Mouse (Mus musculus) cerebellum, adult 2 months (tissue): ENCODE data around the gene Tmem233. TPM values are rescaled to one million over a fixed set of nuclear protein-coding genes. Genes with fewer than 3 reads are reported as not detected.

ENCODE experiments used
- DNase-seq, 2 experiments: peaks; one replicate each; pipeline ENCODE4 v3.0.0; 2021
- H3K27ac ChIP-seq: fragments of 200-500 bp; 2 replicates; pipeline ENCODE4 v1.5.1; 2012; ENCODE audit warnings: low read length, control low read depth, inconsistent platforms; ENCODE audit not compliant: insufficient read depth
- H3K27me3 ChIP-seq: fragments of 200-500 bp; 2 replicates; pipeline ENCODE4 v1.6.1; 2012; ENCODE audit warnings: inconsistent platforms, mild to moderate bottlenecking, low read length, moderate library complexity; ENCODE audit not compliant: control insufficient read depth, insufficient read depth
- H3K4me1 ChIP-seq: fragments of 200-500 bp; 2 replicates; pipeline ENCODE4 v1.6.1; 2011; ENCODE audit warnings: low read length; ENCODE audit not compliant: control insufficient read depth, insufficient read depth
- H3K4me3 ChIP-seq: fragments of 200-500 bp; replicated peaks from 2 replicates; pipeline ENCODE3; 2011; ENCODE audit warnings: mild to moderate bottlenecking, low read depth, low read length, control low read depth; ENCODE audit not compliant: insufficient read depth
- CTCF ChIP-seq: fragments of 200-500 bp; IDR thresholded peaks from 2 replicates; pipeline ENCODE4 v1.5.1; 2011; ENCODE audit warnings: low read depth, mild to moderate bottlenecking, control low read depth, low read length, moderate library complexity, borderline replicate concordance; ENCODE audit not compliant: insufficient read depth
- POLR2A ChIP-seq: fragments of 200-500 bp; IDR thresholded peaks from 2 replicates; pipeline ENCODE4 v1.6.1; 2011; ENCODE audit warnings: low read length, control low read depth, borderline replicate concordance; ENCODE audit not compliant: insufficient read depth
- WGBS: fragments of 180-500 bp; shearing (Covaris S2); methylation state at CpG from one replicate; pipeline ENCODE4 v1.1.7; 2018; 5-methylcytosine and 5-hydroxymethylcytosine counted together
- polyA plus RNA-seq: library from polyadenylated mRNA; depleted of rRNA; stranded (reverse); fragments of >200 nt; gene quantifications from 2 replicates; pipeline ENCODE4 v1.2.3, GENCODE M21; 2012; rRNA removed

The Tmem233 gene
- not detected in 2 replicates for polyA plus RNA-seq

DNA sequence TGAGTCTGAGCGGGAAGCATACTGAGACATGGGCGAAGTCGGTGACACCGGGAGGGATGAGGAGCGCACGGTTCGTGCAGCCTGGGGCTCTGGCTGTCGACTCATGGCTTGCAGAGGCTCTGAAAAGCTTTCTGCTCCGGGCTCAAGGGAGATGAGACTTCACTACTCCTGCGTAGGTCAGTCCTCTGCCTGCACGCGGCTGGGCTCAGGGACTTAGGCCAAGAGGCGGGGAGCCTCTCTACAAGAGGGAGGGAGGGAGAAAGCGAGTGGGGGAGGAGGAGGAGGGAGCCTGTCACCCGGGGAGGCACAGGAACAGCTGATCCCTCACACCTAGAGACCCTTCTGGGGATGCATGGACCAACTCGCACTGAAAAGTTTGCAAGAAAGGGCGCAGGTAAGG lies at the start of gene Tmem233:
Gene Tmem233, minus strand, starts transcription at position 164 of the 400 bp plus-strand sequence.
- DNase-seq, result no peak
- H3K27ac ChIP-seq, result no peak within 1 kb of the TSS
- WGBS, result 9% methylated on average over 17 of the region's 17 CpGs
- TF ChIP-seq CTCF (no peak), POLR2A (no peak)
- no peaks in the 10 kb centered on the region for H3K27me3 ChIP-seq
- no peak within 1 kb of the TSS for H3K4me3 ChIP-seq
- no peaks in the 10 kb centered on the region for H3K4me1 ChIP-seq

DNA sequence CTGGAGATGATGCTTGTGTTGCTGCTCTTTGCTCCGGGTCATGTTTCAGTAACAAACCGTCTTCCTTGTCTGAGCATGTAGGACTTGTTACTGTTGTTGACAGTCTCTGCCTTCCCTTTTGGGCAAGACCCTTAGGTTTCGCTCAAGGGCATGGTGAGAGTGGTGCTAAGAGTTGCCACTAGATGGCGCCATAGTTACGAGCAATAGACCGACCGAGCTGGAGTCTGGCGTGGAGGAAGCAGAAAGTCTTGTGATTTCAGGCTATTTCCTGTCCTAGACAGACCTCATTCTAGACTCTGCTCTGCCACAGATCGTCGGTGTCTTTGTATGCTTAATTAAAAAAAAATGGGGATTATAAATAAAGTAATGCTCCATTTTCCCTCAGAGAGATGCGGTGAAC lies 40.3 kb upstream of the Tmem233 start:
- 9% methylated on average over 11 of the region's 11 CpGs for WGBS
- TF ChIP-seq CTCF (peak; percentile 97), POLR2A (no peak)
- DNase-seq, result peak; percentile 72 to 83
- Histone ChIP-seq H3K27me3 (no peaks in the 10 kb centered on the region), H3K4me3 (peak overlapping the region; percentile 7), H3K4me1 (no peaks in the 10 kb centered on the region), H3K27ac (no peak overlapping the region)

DNA sequence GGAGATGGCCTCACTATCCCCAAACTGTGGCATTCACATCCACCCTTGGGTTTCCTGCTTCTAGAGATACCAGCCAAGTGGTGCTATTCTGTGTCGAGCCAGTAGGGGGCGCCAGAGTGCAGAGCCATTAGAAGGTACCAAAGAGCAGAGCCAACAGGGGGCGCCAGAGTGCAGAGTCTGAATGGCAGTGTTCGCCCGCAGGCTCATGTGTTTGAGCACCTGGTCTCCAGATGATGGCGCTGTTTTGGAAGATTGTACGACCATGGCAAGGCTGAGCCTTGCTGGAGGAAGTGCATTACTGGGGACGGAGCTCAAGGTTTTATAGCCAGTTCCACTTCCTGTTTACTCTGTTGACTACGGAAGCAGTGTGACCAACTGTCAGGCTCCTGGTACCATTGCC lies 33.5 kb upstream of the Tmem233 start:
- 45% methylated on average over 9 of the region's 9 CpGs for WGBS
- H3K27ac ChIP-seq, result no peak overlapping the region
- TF ChIP-seq POLR2A (no peak), CTCF (peak; percentile 91)
- peak; percentile 18 to 40 for DNase-seq
- no peak overlapping the region for H3K4me3 ChIP-seq
- peaks cover 1% of the 10 kb centered on the region; the same call in 1 of the 2 replicates for H3K27me3 ChIP-seq
- H3K4me1 ChIP-seq, result no peaks in the 10 kb centered on the region

DNA sequence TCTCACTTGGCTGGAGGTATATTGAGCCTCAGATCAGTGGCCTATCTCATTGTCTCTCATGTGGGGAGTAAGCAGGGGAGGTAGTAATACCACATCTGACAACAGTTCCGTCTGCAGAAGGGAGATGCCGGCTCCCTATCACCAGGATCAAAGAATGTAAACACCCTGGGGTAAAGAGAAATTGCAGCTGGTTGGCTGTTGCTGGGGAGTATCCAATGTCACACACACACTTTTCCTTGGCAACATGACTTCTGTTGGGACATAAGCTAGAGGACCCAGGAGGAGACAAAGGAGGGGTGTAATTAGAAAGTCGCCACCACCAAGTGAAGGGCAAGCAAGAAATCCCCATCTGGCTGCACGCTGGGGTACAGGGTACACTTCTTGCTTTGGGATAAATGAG lies 33.1 kb upstream of the Tmem233 start:
- 21% methylated on average over 4 of the region's 4 CpGs for WGBS
- TF ChIP-seq POLR2A (no peak), CTCF (no peak)
- Histone ChIP-seq H3K27ac (no peak overlapping the region), H3K4me3 (no peak overlapping the region), H3K4me1 (no peaks in the 10 kb centered on the region), H3K27me3 (peaks cover 1% of the 10 kb centered on the region; the same call in 1 of the 2 replicates)
- DNase-seq, result no peak

DNA sequence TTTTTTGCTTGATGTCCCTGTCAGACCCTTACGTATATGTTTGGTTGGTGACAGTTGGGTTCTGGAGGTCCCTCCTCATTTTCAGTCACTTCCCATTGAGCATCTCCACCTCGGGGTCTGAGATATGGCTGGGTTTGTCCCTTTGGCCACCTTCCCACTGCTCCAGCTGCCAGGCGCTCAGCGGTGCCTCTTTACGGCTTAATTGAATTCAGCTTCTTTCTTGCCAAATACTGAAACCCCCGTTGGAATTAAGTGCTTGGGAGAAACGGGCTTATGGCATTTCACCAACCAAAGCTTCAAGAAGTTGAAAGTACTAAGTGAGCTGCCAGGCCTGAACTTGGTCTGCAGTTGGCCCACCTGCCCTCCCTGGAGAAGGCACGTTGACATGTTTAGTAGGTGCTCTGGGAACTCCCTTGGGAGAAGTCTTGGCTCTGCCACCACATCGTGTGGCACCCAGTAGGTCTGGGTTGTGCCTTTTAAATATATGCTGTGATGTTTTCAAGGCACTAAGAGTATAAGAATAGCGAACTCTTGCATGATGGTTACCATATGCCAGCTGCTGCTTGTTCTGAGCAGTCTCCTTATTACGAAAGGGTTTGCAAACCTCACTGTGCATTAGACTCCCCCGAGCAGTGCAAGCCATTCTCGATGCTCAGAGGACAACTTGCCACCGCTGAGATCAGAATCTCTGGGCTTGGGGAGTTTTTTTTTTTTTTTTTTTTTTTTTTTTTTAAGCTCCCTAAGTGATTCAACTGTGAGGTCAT lies 32.2 kb upstream of the Tmem233 start:
- Histone ChIP-seq H3K4me1 (no peaks in the 10 kb centered on the region), H3K27ac (no peak overlapping the region), H3K27me3 (peaks cover 1% of the 10 kb centered on the region; the same call in 1 of the 2 replicates), H3K4me3 (no peak overlapping the region)
- DNase-seq, result no peak
- 17% methylated on average over 14 of the region's 14 CpGs for WGBS
- TF ChIP-seq POLR2A, result no peak
- TF ChIP-seq CTCF, result no peak

DNA sequence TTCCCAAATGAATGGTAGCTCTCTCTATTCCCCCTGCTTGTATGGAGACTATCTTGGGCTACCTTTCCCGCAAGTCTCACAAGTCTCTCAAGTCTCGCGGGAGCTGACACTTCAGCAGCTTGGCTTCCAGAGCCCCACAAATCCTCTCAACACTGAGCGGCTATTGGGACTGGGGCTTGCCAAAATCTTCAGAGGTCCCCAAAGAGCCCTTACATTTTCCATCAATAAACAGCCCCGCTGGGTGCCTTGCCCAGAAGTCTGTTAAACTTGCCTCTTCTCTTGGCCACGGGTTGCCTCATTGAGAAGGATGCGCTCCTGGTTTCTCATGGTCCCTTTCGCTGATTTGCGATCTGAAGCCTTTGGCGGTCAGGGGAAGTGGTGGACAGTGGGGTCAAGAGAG lies 25.6 kb upstream of the Tmem233 start:
- H3K4me3 ChIP-seq, result no peak overlapping the region
- no peaks in the 10 kb centered on the region for H3K4me1 ChIP-seq
- H3K27ac ChIP-seq, result no peak overlapping the region
- DNase-seq, result no peak
- no peaks in the 10 kb centered on the region; the same call in 1 of the 2 replicates for H3K27me3 ChIP-seq
- WGBS, result 83% methylated on average over 10 of the region's 10 CpGs
- no peak for TF ChIP-seq CTCF
- TF ChIP-seq POLR2A, result no peak

DNA sequence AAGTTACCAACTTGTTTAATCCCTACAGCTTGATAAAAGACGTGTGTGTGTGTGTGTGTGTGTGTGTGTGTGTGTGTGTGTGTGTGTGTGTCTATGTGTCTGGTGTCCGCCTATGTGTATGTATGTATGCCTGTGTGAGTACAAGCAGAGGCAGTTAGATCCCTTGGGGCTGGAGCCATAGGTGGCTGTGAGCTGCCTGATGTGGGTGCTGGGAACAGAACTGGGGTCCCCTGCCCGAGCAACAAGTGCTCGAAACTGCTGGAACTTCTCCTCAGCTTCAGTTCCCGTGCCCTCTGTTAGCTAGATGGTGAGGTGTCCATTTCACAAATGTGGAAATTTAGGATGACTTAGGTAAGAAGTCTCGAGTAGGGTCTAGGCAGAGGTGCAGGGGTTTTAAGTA lies 1.2 kb upstream of the Tmem233 start:
- 86% methylated on average over 6 of the region's 6 CpGs for WGBS
- no peaks in the 10 kb centered on the region for H3K4me1 ChIP-seq
- H3K27ac ChIP-seq, result no peak overlapping the region
- TF ChIP-seq CTCF (no peak), POLR2A (no peak)
- H3K27me3 ChIP-seq, result no peaks in the 10 kb centered on the region
- no peak overlapping the region for H3K4me3 ChIP-seq
- no peak for DNase-seq

DNA sequence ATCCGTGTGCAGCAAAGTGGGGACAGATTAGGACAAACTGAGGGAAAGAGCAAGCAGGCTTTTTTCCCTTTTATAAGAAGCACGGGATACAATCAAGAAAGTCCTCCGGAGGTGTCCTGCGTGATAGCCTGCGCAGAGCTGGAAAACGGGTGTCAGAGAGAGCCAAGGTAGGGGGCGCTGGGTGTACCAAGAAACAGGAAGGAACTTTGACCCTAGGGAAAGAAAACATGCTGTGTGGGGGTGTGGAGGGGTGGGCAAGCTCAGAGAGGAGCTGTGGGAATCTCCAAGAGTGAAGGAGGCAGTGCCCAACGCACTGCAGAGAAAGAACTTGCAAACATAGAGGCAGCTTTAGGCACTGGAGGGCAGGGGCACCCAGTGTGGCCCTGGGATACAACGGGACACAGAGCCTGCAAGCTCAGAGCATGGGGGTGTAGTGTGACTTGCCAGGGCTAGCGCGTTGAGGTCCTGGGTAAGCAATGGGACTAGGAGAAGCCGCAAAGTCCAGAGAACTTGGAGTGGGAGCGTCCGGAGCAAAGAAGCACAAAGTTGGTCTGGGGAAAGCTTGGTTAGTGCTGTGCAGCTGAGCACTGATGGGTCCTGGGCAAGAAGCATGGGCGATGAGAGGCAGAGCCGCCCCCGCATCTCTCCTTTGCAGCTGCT lies 673 bp downstream of the Tmem233 start:
- Histone ChIP-seq H3K4me1 (no peaks in the 10 kb centered on the region), H3K27ac (no peak overlapping the region), H3K27me3 (no peaks in the 10 kb centered on the region), H3K4me3 (no peak overlapping the region)
- no peak for DNase-seq
- 30% methylated on average over 17 of the region's 17 CpGs for WGBS
- TF ChIP-seq CTCF (no peak), POLR2A (no peak)
